Mouse (Mus musculus) stomach, embryonic 16.5 days (tissue): ENCODE measurements around the gene Ndufb6. TPM values are rescaled to one million over a fixed set of nuclear protein-coding genes. Genes with fewer than 3 reads are reported as not detected.

Source experiments
- ATAC-seq: fragments of 200-750 bp; cut with Nextera tagmentation; 2 replicates; pipeline ENCODE4 v1.8.0; 2017; ENCODE audit warnings: moderate number of reproducible peaks, moderate TSS enrichment; ENCODE audit not compliant: insufficient read depth, low FRiP score
- H3K27ac ChIP-seq: fragments of 300-500 bp; sonication (generic); 2 replicates; pipeline ENCODE4 v1.5.1; 2014; ENCODE audit warnings: low read length
- H3K27me3 ChIP-seq: fragments of 300-500 bp; sonication (generic); 2 replicates; pipeline ENCODE4 v1.6.1; 2014; ENCODE audit warnings: low read length, control low read depth, mixed read lengths; ENCODE audit not compliant: control insufficient read depth, insufficient read depth
- H3K36me3 ChIP-seq: fragments of 300-500 bp; sonication (generic); 2 replicates; pipeline ENCODE4 v1.6.1; 2014; ENCODE audit warnings: low read length; ENCODE audit not compliant: control insufficient read depth, insufficient read depth
- H3K4me1 ChIP-seq: fragments of 300-500 bp; sonication (generic); 2 replicates; pipeline ENCODE4 v1.6.1; 2014; ENCODE audit warnings: low read length, control low read depth, mixed read lengths; ENCODE audit not compliant: control insufficient read depth, insufficient read depth
- H3K4me2 ChIP-seq: fragments of 300-500 bp; sonication (generic); 2 replicates; pipeline ENCODE4 v1.6.1; 2014; ENCODE audit warnings: low read depth, low read length, mixed read lengths
- H3K4me3 ChIP-seq: fragments of 300-500 bp; sonication (generic); replicated peaks from 2 replicates; pipeline ENCODE4 v1.5.1; 2014; ENCODE audit warnings: mild to moderate bottlenecking, low read length
- H3K9ac ChIP-seq: fragments of 300-500 bp; sonication (generic); 2 replicates; pipeline ENCODE4 v1.6.1; 2014; ENCODE audit warnings: low read length
- H3K9me3 ChIP-seq: fragments of 300-500 bp; sonication (generic); replicated peaks from 2 replicates; pipeline ENCODE4 v1.6.1; 2016; ENCODE audit warnings: low read length, control low read depth; ENCODE audit not compliant: control insufficient read depth
- WGBS: fragments of 180-500 bp; shearing (Covaris S2); extraction: QIAGEN DNeasy Blood & Tissue Kit; methylation state at CpG from one replicate; pipeline ENCODE4 v1.1.7; 2014; 5-methylcytosine and 5-hydroxymethylcytosine counted together
- polyA plus RNA-seq: library from polyadenylated mRNA; unstranded; fragments of >200 nt; fragmentation: Nextera tagmentation; extraction: Ambion mirVana; gene quantifications from 2 replicates; pipeline ENCODE4 v1.2.1, GENCODE M21; 2015

The Ndufb6 gene
- polyA plus RNA-seq, 1 experiment from 2014 or later = 364 TPM

- Histone ChIP-seq H3K27me3 (no peaks in the 10 kb centered on the region), H3K9ac (peak overlapping the region; percentile 91), H3K4me1 (peaks cover 27% of the 10 kb centered on the region), H3K4me2 (peak overlapping the region; percentile 96), H3K27ac (peak overlapping the region; percentile 100), H3K9me3 (no peaks in the 10 kb centered on the region), H3K4me3 (peak overlapping the region; percentile 87), H3K36me3 (no peaks in the 10 kb centered on the region)
- ATAC-seq = peak; percentile 84
- under 1% methylated on average over 50 of the region's 50 CpGs for WGBS
Observed at GRCm38 (mm10) chr4:40268204-40268813, 10.9 kb downstream of the Ndufb6 start.

DNA sequence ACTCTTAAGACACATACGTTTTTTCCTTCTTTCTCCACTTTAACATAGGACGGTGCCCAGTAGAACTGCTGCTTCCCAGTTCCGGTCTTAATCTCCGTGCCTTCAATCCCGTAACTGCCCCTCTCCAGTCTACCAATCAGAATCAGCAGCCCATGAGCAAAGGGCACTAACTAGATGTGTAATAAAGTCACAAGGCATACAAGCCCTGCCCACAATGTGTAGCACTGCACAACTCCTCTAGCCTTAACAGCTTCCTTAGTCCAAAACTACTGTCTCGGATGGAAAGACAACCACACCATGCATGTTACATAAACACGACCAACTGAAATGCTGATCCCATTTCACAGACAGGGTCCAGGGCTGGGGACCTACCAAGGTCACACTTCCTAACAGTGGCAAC is 11.5 kb downstream of the Ndufb6 start:
- no peaks in the 10 kb centered on the region for H3K9me3 ChIP-seq
- H3K27me3 ChIP-seq = no peaks in the 10 kb centered on the region
- H3K4me2 ChIP-seq = peak overlapping the region; percentile 96
- no peak for ATAC-seq
- WGBS = 60% methylated on average over 7 of the region's 7 CpGs
- peaks cover 27% of the 10 kb centered on the region for H3K4me1 ChIP-seq
- peak overlapping the region; percentile 87 for H3K4me3 ChIP-seq
- peak overlapping the region; percentile 91 for H3K9ac ChIP-seq
- peak overlapping the region; percentile 100 for H3K27ac ChIP-seq
- H3K36me3 ChIP-seq = 0 out of 2 replicates have a peak, but pooled peaks cover 2% of the 10 kb centered on the region

- H3K9ac ChIP-seq = no peak overlapping the region
- H3K27ac ChIP-seq = no peak overlapping the region
- H3K9me3 ChIP-seq = no peaks in the 10 kb centered on the region
- no peak overlapping the region for H3K4me3 ChIP-seq
- 39% methylated on average over 1 of the region's 1 CpGs for WGBS
- no peak for ATAC-seq
- H3K36me3 ChIP-seq = peaks cover 16% of the 10 kb centered on the region; the same call in 1 of the 2 replicates
- no peaks in the 10 kb centered on the region for H3K27me3 ChIP-seq
- H3K4me2 ChIP-seq = no peak overlapping the region
- H3K4me1 ChIP-seq = peaks cover 27% of the 10 kb centered on the region
Observed at GRCm38 (mm10) chr4:40264321-40264720, 14.9 kb downstream of the Ndufb6 start.

DNA sequence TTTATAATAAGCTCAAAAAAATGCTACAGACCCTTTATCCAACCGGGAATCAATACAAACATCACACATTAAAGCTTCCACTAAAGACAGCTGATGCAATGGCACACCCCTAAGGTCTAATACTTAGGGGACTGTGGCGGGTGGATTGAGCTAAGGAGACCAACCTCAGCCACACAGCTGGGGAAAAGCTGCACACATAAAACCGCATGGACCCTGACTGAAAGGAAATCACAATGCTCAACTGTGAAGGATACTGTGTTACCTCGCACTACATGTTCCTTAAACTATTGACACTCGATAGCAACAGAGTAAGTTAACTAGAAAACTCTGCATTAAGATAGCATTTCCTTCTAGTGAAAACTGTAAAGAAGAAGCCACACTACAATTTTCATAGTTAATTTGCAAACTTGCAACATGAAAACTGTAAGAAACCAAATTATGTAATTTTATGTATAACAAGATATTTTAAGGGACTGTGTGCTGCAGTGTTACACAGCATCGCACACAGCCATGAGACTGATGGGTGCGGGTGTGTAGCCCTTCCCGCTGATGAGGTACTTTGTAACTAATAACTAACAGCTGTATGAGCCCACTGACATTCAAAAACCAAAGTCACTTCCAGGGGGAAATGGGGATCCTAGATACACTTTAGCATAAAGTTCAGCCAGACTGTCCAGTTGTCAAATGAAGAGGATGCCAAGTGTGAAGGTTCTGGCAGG is 24.7 kb downstream of the Ndufb6 start:
- Histone ChIP-seq H3K4me2 (no peak overlapping the region), H3K27ac (no peak overlapping the region)

DNA sequence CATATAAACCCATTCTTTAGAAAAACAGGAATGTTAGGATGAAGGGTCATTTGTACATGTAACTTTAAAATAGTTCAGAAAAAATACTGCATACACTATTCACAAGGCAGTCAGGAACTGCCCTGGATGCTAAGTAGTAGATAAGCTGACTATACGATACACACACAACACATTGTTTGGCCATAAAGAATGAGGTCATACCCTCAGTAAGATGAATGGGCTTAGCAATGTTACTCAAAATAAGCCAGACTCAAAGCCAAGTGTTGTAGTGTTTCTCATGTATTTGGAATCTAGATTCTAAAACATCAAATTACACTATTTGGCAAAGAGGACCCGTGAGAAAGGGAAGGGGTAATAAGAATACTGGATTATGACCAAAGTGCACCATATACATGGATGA is 25.5 kb downstream of the Ndufb6 start:
- ATAC-seq = no peak
- WGBS = 65% methylated on average over 2 of the region's 2 CpGs
- H3K9me3 ChIP-seq = no peaks in the 10 kb centered on the region
- no peaks in the 10 kb centered on the region for H3K27me3 ChIP-seq
- no peak overlapping the region for H3K4me2 ChIP-seq
- no peak overlapping the region for H3K27ac ChIP-seq
- no peaks in the 10 kb centered on the region for H3K4me1 ChIP-seq
- H3K9ac ChIP-seq = no peak overlapping the region
- H3K4me3 ChIP-seq = no peak overlapping the region
- no peaks in the 10 kb centered on the region for H3K36me3 ChIP-seq

More for the DNA sequence above, 24.7 kb downstream of the Ndufb6 start:
- 81% methylated on average over 8 of the region's 8 CpGs for WGBS
- ATAC-seq = no peak
- no peak overlapping the region for H3K4me3 ChIP-seq
- H3K27me3 ChIP-seq = no peaks in the 10 kb centered on the region
- H3K9ac ChIP-seq = no peak overlapping the region
- no peaks in the 10 kb centered on the region for H3K9me3 ChIP-seq
- no peaks in the 10 kb centered on the region for H3K4me1 ChIP-seq
- H3K36me3 ChIP-seq = 0 out of 2 replicates have a peak, but pooled peaks cover 4% of the 10 kb centered on the region

DNA sequence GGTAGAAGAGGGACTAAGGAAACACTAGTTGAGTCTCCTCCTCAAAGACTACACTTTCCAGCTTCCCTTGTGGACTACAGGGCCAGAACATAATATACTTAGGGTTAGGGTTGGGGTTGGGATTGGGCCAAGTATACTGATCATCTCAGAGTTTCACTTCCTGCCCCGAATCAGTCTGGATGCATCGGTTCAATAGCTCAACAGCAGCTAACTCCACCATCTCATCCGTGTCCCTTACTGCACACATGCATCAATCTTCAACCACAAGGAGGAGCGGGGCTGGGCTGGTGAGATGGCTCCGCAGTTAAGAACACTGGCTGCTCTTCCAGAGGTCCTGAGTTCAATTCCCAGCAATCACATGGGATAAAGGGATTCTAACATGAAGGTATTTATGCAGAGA is 28.2 kb downstream of the Ndufb6 start:
- H3K4me3 ChIP-seq = no peak overlapping the region
- no peak for ATAC-seq
- no peak overlapping the region for H3K9ac ChIP-seq
- no peak overlapping the region for H3K4me2 ChIP-seq
- 84% methylated on average over 5 of the region's 5 CpGs for WGBS
- no peak overlapping the region for H3K27ac ChIP-seq
- no peaks in the 10 kb centered on the region for H3K4me1 ChIP-seq
- H3K27me3 ChIP-seq = no peaks in the 10 kb centered on the region
- no peaks in the 10 kb centered on the region for H3K9me3 ChIP-seq
- no peaks in the 10 kb centered on the region for H3K36me3 ChIP-seq

DNA sequence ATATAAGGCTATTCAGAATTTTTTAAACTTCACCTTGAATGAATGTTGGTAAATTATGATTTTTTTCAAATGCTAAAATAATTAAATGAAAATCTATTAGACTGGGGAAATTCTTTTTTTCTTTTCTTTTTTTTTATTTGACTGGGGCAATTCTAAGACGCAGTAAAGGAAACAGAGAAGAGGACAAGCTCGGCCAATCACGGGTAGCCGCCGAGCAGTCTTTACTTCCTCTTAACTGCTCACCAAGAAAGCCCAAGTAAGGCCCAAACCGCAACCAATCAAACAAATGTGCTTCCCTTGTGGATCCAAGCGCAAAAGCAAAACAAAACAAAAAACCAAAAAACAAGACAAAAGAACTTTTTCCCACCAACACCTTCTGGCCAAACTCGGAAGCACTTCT is 35.2 kb downstream of the Ndufb6 start:
- Histone ChIP-seq H3K4me1 (peaks cover 3% of the 10 kb centered on the region; the same call in 1 of the 2 replicates), H3K4me3 (no peak overlapping the region), H3K4me2 (no peak overlapping the region), H3K9ac (no peak overlapping the region), H3K27me3 (no peaks in the 10 kb centered on the region), H3K9me3 (no peaks in the 10 kb centered on the region), H3K36me3 (no peaks in the 10 kb centered on the region), H3K27ac (no peak overlapping the region)
- 81% methylated on average over 8 of the region's 8 CpGs for WGBS
- no peak for ATAC-seq

GRCm38 (mm10) chr4:40243006-40243405 is 36.2 kb downstream of the Ndufb6 start:
- Histone ChIP-seq H3K4me2 (no peak overlapping the region), H3K27me3 (no peaks in the 10 kb centered on the region), H3K9ac (no peak overlapping the region), H3K4me3 (no peak overlapping the region), H3K36me3 (no peaks in the 10 kb centered on the region), H3K4me1 (peaks cover 3% of the 10 kb centered on the region; the same call in 1 of the 2 replicates), H3K27ac (no peak overlapping the region), H3K9me3 (no peaks in the 10 kb centered on the region)
- WGBS = 84% methylated on average over 4 of the region's 4 CpGs
- ATAC-seq = no peak

DNA sequence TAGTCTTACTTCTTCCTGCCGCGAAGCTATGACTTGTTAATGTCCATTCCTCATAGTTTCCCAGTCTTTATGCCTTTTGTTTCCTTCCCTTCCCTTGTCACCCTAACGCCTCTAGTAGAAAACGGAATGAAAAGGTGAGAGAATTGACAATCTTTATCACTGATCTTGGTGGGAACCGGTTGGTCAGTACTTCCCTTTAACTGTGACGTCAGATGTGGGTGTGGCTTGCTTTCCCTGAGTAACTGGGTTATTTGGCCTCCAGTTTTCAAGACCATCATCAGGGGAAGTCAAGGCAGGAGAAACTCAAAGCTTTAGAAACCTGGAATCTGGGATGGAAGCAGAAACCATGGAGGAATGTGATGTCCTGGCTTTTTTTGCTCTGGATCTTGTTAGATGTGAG is 37.3 kb downstream of the Ndufb6 start:
- H3K27me3 ChIP-seq = no peaks in the 10 kb centered on the region
- H3K9me3 ChIP-seq = no peaks in the 10 kb centered on the region
- H3K36me3 ChIP-seq = no peaks in the 10 kb centered on the region
- H3K9ac ChIP-seq = no peak overlapping the region
- no peak overlapping the region for H3K27ac ChIP-seq
- peaks cover 3% of the 10 kb centered on the region; the same call in 1 of the 2 replicates for H3K4me1 ChIP-seq
- WGBS = 49% methylated on average over 6 of the region's 6 CpGs
- H3K4me2 ChIP-seq = no peak overlapping the region
- H3K4me3 ChIP-seq = no peak overlapping the region
- ATAC-seq = no peak
